Comparison of ENCODE assay signal across 9 mouse cellular contexts in the genomic region with DNA sequence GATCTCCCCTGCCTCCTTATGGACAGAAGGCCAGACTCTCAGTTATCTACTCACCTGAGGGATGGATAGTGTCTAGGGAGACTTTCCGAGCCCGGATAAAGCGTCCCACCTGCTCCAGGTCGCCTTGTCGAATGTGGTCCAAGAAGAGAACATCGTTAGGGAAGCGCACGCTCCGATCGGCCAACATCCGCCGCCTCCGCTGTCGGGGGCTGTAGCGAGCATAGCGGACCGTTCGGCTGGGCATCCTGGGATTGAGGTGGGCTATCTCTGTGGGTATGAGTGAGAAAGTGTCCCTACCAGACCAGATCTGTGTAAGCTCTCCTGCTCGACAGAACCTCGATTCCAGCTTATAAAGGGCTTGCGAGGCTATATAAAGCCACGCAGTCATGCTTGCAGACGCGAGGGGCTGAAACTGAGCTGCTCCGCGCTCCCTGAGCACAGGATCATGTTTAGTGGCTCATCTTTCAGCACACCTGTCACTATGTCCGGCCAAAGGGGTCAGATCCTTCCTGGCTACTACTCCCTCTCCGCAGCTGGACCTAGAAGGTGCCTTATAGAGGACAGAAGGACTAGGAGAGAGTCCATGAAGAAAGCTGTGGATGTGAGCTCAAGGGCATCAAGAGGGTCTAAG. TPM values are rescaled to one million over a fixed set of nuclear protein-coding genes. Genes with fewer than 3 reads are reported as not detected.
DNase-seq lines count a peak whose midpoint lies in the region; ATAC-seq and TF ChIP-seq lines count a peak whose summit lies in the region.
"Had no signal": no experiment of that assay in that cellular context is flagged by ENCODE, and none has a peak within 500 bp of the region (broad histone marks: within the 10 kb centered on the region; RNA-seq: fewer than 3 reads in every experiment).

A gene (minus strand): TSS at position 323 of the 631 bp plus-strand sequence.

- no peak for TF ChIP-seq CTCF in ES-Bruce4 (IDR thresholded peaks at IDR 0.05; ENCODE audit: low read depth, low read length)
- TF ChIP-seq CTCF in liver, embryonic 14.5 days (IDR thresholded peaks at IDR 0.05; ENCODE audit: low read depth) = no peak

- DNase-seq in heart, embryonic 10.5 days (ENCODE audit: low spot score) = no peak
- DNase-seq in heart, postnatal 10 days = no peak
- DNase-seq in gastrocnemius, postnatal 10 days = no peak
- no peak for DNase-seq in liver, embryonic 14.5 days (ENCODE audit: low read depth in 3 of 3, low spot score in 3 of 3)
- no peak for DNase-seq in frontal cortex, postnatal 25 days (ENCODE audit: low spot score in 2 of 2)
- no peak for DNase-seq in cerebellum, postnatal 4 days (ENCODE audit: low spot score in 2 of 2)
- no peak for DNase-seq in spleen, postnatal 10 days (ENCODE audit: low spot score in 2 of 2)
- DNase-seq: thymus, postnatal 25 days had no signal

- no peak for TF ChIP-seq POLR2A in ES-Bruce4 (IDR thresholded peaks at IDR 0.05; ENCODE audit: insufficient read depth, low read length)

- H3K4me3 ChIP-seq in heart, embryonic 10.5 days = peak within 1 kb of the TSS; percentile 91
- peak within 1 kb of the TSS; percentile 70 for H3K4me3 ChIP-seq in ES-Bruce4 (ENCODE audit: low read depth, low read length)
- peak within 1 kb of the TSS; percentile 55 to 82 for H3K4me3 ChIP-seq in liver, embryonic 14.5 days (ENCODE audit: insufficient read depth in 1 of 2, low read depth in 2 of 2, low read length in 2 of 2)

- no peak for TF ChIP-seq EP300 in ES-Bruce4 (IDR thresholded peaks at IDR 0.05; ENCODE audit: insufficient read depth, low read depth, low read length)
- no peak for TF ChIP-seq EP300 in liver, embryonic 14.5 days (IDR thresholded peaks at IDR 0.05; ENCODE audit: low read depth)

- 86% methylated on average over 28 of the region's 28 CpGs for WGBS in heart, embryonic 10.5 days
- 89% methylated on average over 28 of the region's 28 CpGs for WGBS in liver, embryonic 14.5 days (ENCODE audit: insufficient replicate concordance)

- H3K9ac ChIP-seq in ES-Bruce4 (ENCODE audit: low read depth, poor library complexity, severe bottlenecking) = peak within 1 kb of the TSS; percentile 81
- peak within 1 kb of the TSS; percentile 2 for H3K9ac ChIP-seq in liver, embryonic 14.5 days (replicated peaks)

- peaks cover 45% of the 10 kb centered on the region for H3K4me1 ChIP-seq in heart, embryonic 10.5 days
- H3K4me1 ChIP-seq in ES-Bruce4 (ENCODE audit: control insufficient read depth, insufficient read depth, low read length) = no peaks in the 10 kb centered on the region
- H3K4me1 ChIP-seq in liver, embryonic 14.5 days (replicated peaks; ENCODE audit: control insufficient read depth in 2 of 2, insufficient read depth in 2 of 2, low read length in 1 of 2) = peaks cover 14 to 26% of the 10 kb centered on the region in 2 experiments

- H3K36me3 ChIP-seq in heart, embryonic 10.5 days = peaks cover 2% of the 10 kb centered on the region; the same call in 1 of the 2 replicates
- H3K36me3 ChIP-seq in ES-Bruce4 (ENCODE audit: control insufficient read depth, insufficient read depth, low read length, poor library complexity, severe bottlenecking) = no peaks in the 10 kb centered on the region
- H3K36me3 ChIP-seq in liver, embryonic 14.5 days (replicated peaks; ENCODE audit: control insufficient read depth, insufficient read depth, low read depth) = no peaks in the 10 kb centered on the region

- no peaks in the 10 kb centered on the region for H3K9me3 ChIP-seq in heart, embryonic 10.5 days
- H3K9me3 ChIP-seq in ES-Bruce4 (replicated peaks; ENCODE audit: control insufficient read depth, insufficient read depth, low read length, poor library complexity, severe bottlenecking) = no peaks in the 10 kb centered on the region
- no peaks in the 10 kb centered on the region for H3K9me3 ChIP-seq in liver, embryonic 14.5 days (ENCODE audit: control insufficient read depth, low read length)

- intact Hi-C loops in heart, postnatal 10 days (cut with DNase I) = loop anchor here (2.0 kb wide), 1 partner anchor 20 kb away; no protein-coding TSS in a partner anchor

- H3K27me3 ChIP-seq in heart, embryonic 10.5 days (ENCODE audit: insufficient read depth, poor library complexity, severe bottlenecking) = peaks cover 3% of the 10 kb centered on the region; the same call in 1 of the 2 replicates
- H3K27me3 ChIP-seq in ES-Bruce4 (ENCODE audit: control insufficient read depth, insufficient read depth, low read length, poor library complexity, severe bottlenecking) = no peaks in the 10 kb centered on the region
- H3K27me3 ChIP-seq in liver, embryonic 14.5 days (ENCODE audit: control insufficient read depth, insufficient read depth, low read length) = no peaks in the 10 kb centered on the region

- peak within 1 kb of the TSS; percentile 73 for H3K4me2 ChIP-seq in liver, embryonic 14.5 days (ENCODE audit: low read depth)

- peak within 1 kb of the TSS; percentile 98 for H3K27ac ChIP-seq in heart, embryonic 10.5 days
- H3K27ac ChIP-seq in ES-Bruce4 (ENCODE audit: insufficient read depth, low read length) = no peak within 1 kb of the TSS
- H3K27ac ChIP-seq in liver, embryonic 14.5 days = no peak within 1 kb of the TSS

- ATAC-seq in liver, embryonic 14.5 days (ENCODE audit: insufficient read depth) = no peak

RNA-seq across cellular contexts. Expression of the gene that starts here (rescaled TPM):
- not detected in 2 replicates for polyA plus RNA-seq in heart, embryonic 10.5 days (2016; fragmentation: Nextera tagmentation; extraction: Ambion mirVana)
- total RNA-seq in heart, postnatal 10 days (2021) = under 1 TPM in 1 of 2 experiments, not detected in 1; 0.60 TPM
- polyA plus RNA-seq in ES-Bruce4 (2011; ENCODE audit: insufficient read depth, insufficient read length, low read depth, missing spikeins) = not detected in 2 replicates
- 100 to 1,000 TPM; 156 to 183 TPM for total RNA-seq in gastrocnemius, postnatal 10 days (2021)
- polyA plus RNA-seq in liver, embryonic 14.5 days (2012; rRNA removed) = not detected in 2 replicates
- polyA plus RNA-seq in liver, embryonic 14.5 days (2014; fragmentation: Nextera tagmentation; extraction: Ambion mirVana) = not detected in 2 replicates

Comparison
In these comparisons a context has a peak if more than half of its experiments do, and no peak if none do; other contexts are left out.
1. RNA of the gene that starts here (total RNA-seq): 156 to 183 TPM in gastrocnemius, postnatal 10 days; 0.60 TPM in heart, postnatal 10 days; every median in the first group is over 10 times any median in the second.
2. Peak in every context shown above with its lines, with median percentiles within 50 percentile points of each other: H3K4me3 ChIP-seq.